Mouse (Mus musculus): Measurements from ENCODE around the gene Jazf1.

Gene Jazf1

GRCm38 (mm10) chr6:52912143-52912918 lies 156.1 kb downstream of the Jazf1 start:
- CTCF ChIA-PET: no interaction called here

- CTCF ChIA-PET: no interaction called here
Measured at GRCm38 (mm10) chr6:52906801-52907200, 161.6 kb downstream of the Jazf1 start.

GRCm38 (mm10) chr6:52905100-52905499 lies 163.3 kb downstream of the Jazf1 start:
- CTCF ChIA-PET: no interaction called here

- CTCF ChIA-PET: no interaction called here
Measured at GRCm38 (mm10) chr6:52903226-52903960, 165.0 kb downstream of the Jazf1 start.

GRCm38 (mm10) chr6:52899574-52900245 lies 168.7 kb downstream of the Jazf1 start:
- CTCF ChIA-PET: no interaction called here

GRCm38 (mm10) chr6:52895075-52895474 lies 173.4 kb downstream of the Jazf1 start:
- CTCF ChIA-PET: no interaction called here

GRCm38 (mm10) chr6:52894501-52894823 lies 174.0 kb downstream of the Jazf1 start:
- CTCF ChIA-PET: no interaction called here

- CTCF ChIA-PET: no interaction called here
Measured at GRCm38 (mm10) chr6:52893811-52894500, 174.5 kb downstream of the Jazf1 start.

GRCm38 (mm10) chr6:52892978-52893377 lies 175.5 kb downstream of the Jazf1 start:
- CTCF ChIA-PET: no interaction called here

- CTCF ChIA-PET: interaction anchor here (0.7 kb wide), 1 partner anchor 1442 kb away, joined by 3 read pairs; no protein-coding TSS in a partner anchor
Measured at GRCm38 (mm10) chr6:52887541-52888203, 180.8 kb downstream of the Jazf1 start.

GRCm38 (mm10) chr6:52883773-52884172 lies 184.7 kb downstream of the Jazf1 start:
- CTCF ChIA-PET: no interaction called here

- CTCF ChIA-PET: interaction anchor here (0.6 to 0.8 kb wide), 3 partner anchors 618 to 1751 kb away, joined by 3 to 4 read pairs (median 3); no protein-coding TSS in a partner anchor
Measured at GRCm38 (mm10) chr6:52877176-52877575, 191.3 kb downstream of the Jazf1 start.

GRCm38 (mm10) chr6:52871306-52871705 lies 197.1 kb downstream of the Jazf1 start:
- CTCF ChIA-PET: no interaction called here

GRCm38 (mm10) chr6:52869252-52869651 lies 199.2 kb downstream of the Jazf1 start:
- CTCF ChIA-PET: no interaction called here

GRCm38 (mm10) chr6:52868352-52868751 lies 200.1 kb downstream of the Jazf1 start:
- CTCF ChIA-PET: no interaction called here

- CTCF ChIA-PET: interaction anchor here (0.7 kb wide), 1 partner anchor 258 kb away, joined by 3 read pairs; no protein-coding TSS in a partner anchor
Measured at GRCm38 (mm10) chr6:52861928-52862327, 206.5 kb downstream of the Jazf1 start.

- CTCF ChIA-PET: interaction anchor here (0.7 kb wide), 1 partner anchor 257 kb away, joined by 3 read pairs; no protein-coding TSS in a partner anchor
Measured at GRCm38 (mm10) chr6:52861186-52861820, 207.1 kb downstream of the Jazf1 start.

- CTCF ChIA-PET: no interaction called here
Measured at GRCm38 (mm10) chr6:52860713-52861112, 207.7 kb downstream of the Jazf1 start.

- CTCF ChIA-PET: no interaction called here
Measured at GRCm38 (mm10) chr6:52858911-52859431, 209.5 kb downstream of the Jazf1 start.

- CTCF ChIA-PET: no interaction called here
Measured at GRCm38 (mm10) chr6:52852404-52853107, 215.9 kb downstream of the Jazf1 start.

All from spleen, embryonic (tissue).